12 mouse cellular contexts compared by ENCODE assay signal in the genomic region with DNA sequence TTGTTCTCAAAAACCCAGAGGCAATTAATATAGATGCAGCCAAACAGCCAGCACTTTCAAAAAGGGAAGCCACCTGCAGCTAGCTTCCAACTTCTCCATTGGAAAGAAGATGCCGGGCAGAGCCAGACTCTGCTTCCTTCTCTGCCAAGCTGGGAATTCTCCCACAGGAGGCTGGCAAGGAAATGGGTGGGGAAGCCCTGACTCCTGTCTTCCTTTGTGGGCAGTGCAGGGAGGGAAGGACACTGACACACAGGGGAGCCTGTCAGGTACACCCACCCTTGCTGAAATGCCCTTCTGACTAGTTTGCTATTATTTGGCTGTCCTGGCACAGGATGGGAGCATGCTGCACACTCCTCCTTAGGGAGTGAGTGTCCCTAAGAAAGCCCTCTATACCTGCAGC.
DNase-seq lines count a peak whose midpoint lies in the region; ATAC-seq and TF ChIP-seq lines count a peak whose summit lies in the region.
"Had no signal": no experiment of that assay in that cellular context is flagged by ENCODE, and none has a peak within 500 bp of the region (broad histone marks: within the 10 kb centered on the region; RNA-seq: fewer than 3 reads in every experiment).

No protein-coding gene starts in this region.

- H3K36me3 ChIP-seq in kidney, embryonic 15.5 days, result no peaks in the 10 kb centered on the region
- no peaks in the 10 kb centered on the region for H3K36me3 ChIP-seq in midbrain, postnatal 0 days (ENCODE audit: insufficient read depth, low read length)
- no peaks in the 10 kb centered on the region for H3K36me3 ChIP-seq in midbrain, embryonic 10.5 days
- H3K36me3 ChIP-seq: hindbrain, embryonic 10.5 days; lung, embryonic 15.5 days had no signal

- no peak overlapping the region for H3K4me3 ChIP-seq in gastrocnemius, adult 2 months
- no peak overlapping the region for H3K4me3 ChIP-seq in kidney, embryonic 15.5 days (replicated peaks)
- H3K4me3 ChIP-seq in midbrain, postnatal 0 days (ENCODE audit: low read depth, low read length), result no peak overlapping the region
- H3K4me3 ChIP-seq in midbrain, embryonic 10.5 days, result no peak overlapping the region
- H3K4me3 ChIP-seq: erythroblast, embryonic 14.5 days; hindbrain, embryonic 10.5 days; lung, embryonic 15.5 days had no signal

- no peaks in the 10 kb centered on the region for H3K27me3 ChIP-seq in kidney, embryonic 15.5 days
- peaks cover 4% of the 10 kb centered on the region; the same call in 1 of the 2 replicates for H3K27me3 ChIP-seq in midbrain, postnatal 0 days (ENCODE audit: insufficient read depth, low read length)
- peaks cover 49% of the 10 kb centered on the region for H3K27me3 ChIP-seq in midbrain, embryonic 10.5 days (ENCODE audit: low read depth, poor library complexity, severe bottlenecking)
- H3K27me3 ChIP-seq: lung, embryonic 15.5 days had no signal

- H3K9ac ChIP-seq in kidney, embryonic 15.5 days, result no peak overlapping the region
- no peak overlapping the region for H3K9ac ChIP-seq in midbrain, postnatal 0 days (replicated peaks; ENCODE audit: low read length, poor library complexity, severe bottlenecking)
- H3K9ac ChIP-seq: lung, embryonic 15.5 days had no signal

- TF ChIP-seq CTCF in gastrocnemius, adult 2 months (IDR thresholded peaks at IDR 0.05), result peak; percentile 32; the same call in 1 of the 2 replicates
- peak; percentile 24 for TF ChIP-seq CTCF in midbrain, postnatal 0 days (IDR thresholded peaks at IDR 0.05)

- no peak for ATAC-seq in kidney, embryonic 15.5 days (replicated peaks; ENCODE audit: low FRiP score)
- no peak for ATAC-seq in midbrain, postnatal 0 days (ENCODE audit: low FRiP score)
- ATAC-seq: intestine, embryonic 16.5 days had no signal

- H3K4me1 ChIP-seq in kidney, embryonic 15.5 days, result peaks cover 17% of the 10 kb centered on the region
- no peaks in the 10 kb centered on the region for H3K4me1 ChIP-seq in midbrain, postnatal 0 days (ENCODE audit: insufficient read depth, low read length)
- H3K4me1 ChIP-seq in midbrain, embryonic 10.5 days, result peaks cover 28% of the 10 kb centered on the region

- H3K9me3 ChIP-seq in kidney, embryonic 15.5 days (replicated peaks), result no peaks in the 10 kb centered on the region
- H3K9me3 ChIP-seq in midbrain, postnatal 0 days (ENCODE audit: low read length), result no peaks in the 10 kb centered on the region
- H3K9me3 ChIP-seq in midbrain, embryonic 10.5 days (replicated peaks), result no peaks in the 10 kb centered on the region
- H3K9me3 ChIP-seq: hindbrain, embryonic 10.5 days; lung, embryonic 15.5 days had no signal

- 48% methylated on average over 1 of the region's 1 CpGs for WGBS in kidney, embryonic 15.5 days
- 35% methylated on average over 1 of the region's 1 CpGs for WGBS in midbrain, postnatal 0 days
- WGBS in midbrain, embryonic 10.5 days, result 38% methylated on average over 1 of the region's 1 CpGs

- intact Hi-C loops in gastrocnemius, adult 2 months (cut with DNase I), result loop anchor here (5.0 kb wide), 2 partner anchors 60 to 145 kb away; no protein-coding TSS in a partner anchor
- intact Hi-C loops in gastrocnemius, postnatal 14 days (cut with DNase I; ENCODE audit: low total_unique reads), result no loop called here

- no peak overlapping the region for H3K27ac ChIP-seq in gastrocnemius, adult 2 months
- no peak overlapping the region; the same call in 1 of the 2 replicates for H3K27ac ChIP-seq in kidney, embryonic 15.5 days
- no peak overlapping the region for H3K27ac ChIP-seq in midbrain, postnatal 0 days (ENCODE audit: low read depth, low read length)
- H3K27ac ChIP-seq in midbrain, embryonic 10.5 days (replicated peaks), result no peak overlapping the region
- H3K27ac ChIP-seq: hindbrain, embryonic 10.5 days; lung, embryonic 15.5 days had no signal

- H3K4me2 ChIP-seq in kidney, embryonic 15.5 days, result no peak overlapping the region
- H3K4me2 ChIP-seq in midbrain, postnatal 0 days (ENCODE audit: low read depth, low read length, poor library complexity, severe bottlenecking), result no peak overlapping the region
- H3K4me2 ChIP-seq: lung, embryonic 15.5 days had no signal

- DNase-seq in gastrocnemius, adult 2 months, result no peak
- DNase-seq in gastrocnemius, postnatal 14 days, result no peak
- DNase-seq in kidney, adult 9 months, result peak; percentile 40
- DNase-seq in midbrain, postnatal 0 days (ENCODE audit: low spot score), result no peak
- DNase-seq in midbrain, embryonic 10.5 days (ENCODE audit: low spot score), result no peak
- DNase-seq in urinary bladder, postnatal 10 days (ENCODE audit: low spot score), result no peak
- DNase-seq: cerebellum, adult 9-11 months had no signal
